Comparison of ENCODE assay signal across 8 mouse cellular contexts in genomic region chr4:135306971-135307632, GRCm38 (mm10). TPM values are rescaled to one million over a fixed set of nuclear protein-coding genes. Genes with fewer than 3 reads are reported as not detected.
DNase-seq lines count a peak whose midpoint lies in the region; ATAC-seq and TF ChIP-seq lines count a peak whose summit lies in the region.

No protein-coding gene starts in this region.

- H3K9me3 ChIP-seq in heart, embryonic 16.5 days (replicated peaks; ENCODE audit: control insufficient read depth, low read length): no peaks in the 10 kb centered on the region
- no peaks in the 10 kb centered on the region for H3K9me3 ChIP-seq in liver, embryonic 14.5 days (ENCODE audit: control insufficient read depth, low read length)

- H3K27me3 ChIP-seq in heart, embryonic 16.5 days (ENCODE audit: control insufficient read depth, insufficient read depth, low read length): no peaks in the 10 kb centered on the region
- H3K27me3 ChIP-seq in liver, embryonic 14.5 days (ENCODE audit: control insufficient read depth, insufficient read depth, low read length): no peaks in the 10 kb centered on the region
- no peaks in the 10 kb centered on the region for H3K27me3 ChIP-seq in cerebellum, adult 2 months (ENCODE audit: control insufficient read depth, insufficient read depth, low read length)

- no peaks in the 10 kb centered on the region for H3K36me3 ChIP-seq in heart, embryonic 16.5 days (ENCODE audit: control insufficient read depth, insufficient read depth)
- no peaks in the 10 kb centered on the region for H3K36me3 ChIP-seq in liver, embryonic 14.5 days (replicated peaks; ENCODE audit: control insufficient read depth, insufficient read depth, low read depth)

- peaks cover 39% of the 10 kb centered on the region for H3K4me1 ChIP-seq in heart, embryonic 16.5 days (ENCODE audit: control insufficient read depth, insufficient read depth, low read length)
- H3K4me1 ChIP-seq in liver, embryonic 14.5 days (replicated peaks; ENCODE audit: control insufficient read depth in 2 of 2, insufficient read depth in 2 of 2, low read length in 1 of 2): peaks cover 8 to 14% of the 10 kb centered on the region in 2 experiments
- no peaks in the 10 kb centered on the region for H3K4me1 ChIP-seq in cerebellum, adult 2 months (ENCODE audit: control insufficient read depth, insufficient read depth, low read length)

- H3K27ac ChIP-seq in heart, embryonic 16.5 days (ENCODE audit: low read length): peak overlapping the region; percentile 83
- no peak overlapping the region for H3K27ac ChIP-seq in liver, embryonic 14.5 days
- no peak overlapping the region; the same call in 1 of the 2 replicates for H3K27ac ChIP-seq in cerebellum, adult 2 months (ENCODE audit: insufficient read depth, low read length)

- TF ChIP-seq POLR2A in cerebellum, adult 2 months (IDR thresholded peaks at IDR 0.05; ENCODE audit: borderline replicate concordance, insufficient read depth, low read length): no peak

- no peak for TF ChIP-seq EP300 in liver, embryonic 14.5 days (IDR thresholded peaks at IDR 0.05; ENCODE audit: low read depth)

- H3K9ac ChIP-seq in heart, embryonic 16.5 days (ENCODE audit: low read length): peak overlapping the region; percentile 15
- no peak overlapping the region; the same call in 1 of the 2 replicates for H3K9ac ChIP-seq in liver, embryonic 14.5 days (replicated peaks)

- H3K4me3 ChIP-seq in heart, embryonic 16.5 days (ENCODE audit: low read length): no peak overlapping the region
- peak overlapping the region; percentile 4 to 45; a peak in 2 of 4 replicates for H3K4me3 ChIP-seq in liver, embryonic 14.5 days (ENCODE audit: insufficient read depth in 1 of 2, low read depth in 2 of 2, low read length in 2 of 2)
- H3K4me3 ChIP-seq in cerebellum, adult 2 months (replicated peaks; ENCODE audit: insufficient read depth, low read depth, low read length): no peak overlapping the region

- ATAC-seq in heart, embryonic 16.5 days (replicated peaks; ENCODE audit: extremely low read depth, insufficient read depth, low FRiP score): peak; percentile 42
- ATAC-seq in liver, embryonic 14.5 days (ENCODE audit: insufficient read depth): peak; percentile 86

- DNase-seq in embryo, embryonic 10.5 days (ENCODE audit: low spot score): peak; percentile 13
- no peak for DNase-seq in embryo, embryonic 11 days
- DNase-seq in R1 (ENCODE audit: low read depth, low spot score): peak; percentile 99
- peak in 2 of 3 experiments; percentile 78 to 79 for DNase-seq in liver, embryonic 14.5 days (ENCODE audit: low read depth in 3 of 3, low spot score in 3 of 3)
- peak; percentile 60 for DNase-seq in testis, postnatal 10 days (ENCODE audit: low spot score)
- no peak for DNase-seq in cerebellum, adult 2 months
- no peak for DNase-seq in right cerebral cortex, postnatal 4 days

- TF ChIP-seq CTCF in liver, embryonic 14.5 days (IDR thresholded peaks at IDR 0.05; ENCODE audit: low read depth): no peak
- no peak for TF ChIP-seq CTCF in cerebellum, adult 2 months (IDR thresholded peaks at IDR 0.05; ENCODE audit: borderline replicate concordance, insufficient read depth, low read depth, low read length)

- 59% methylated on average over 17 of the region's 17 CpGs for WGBS in heart, embryonic 16.5 days
- 50% methylated on average over 17 of the region's 17 CpGs for WGBS in liver, embryonic 14.5 days (ENCODE audit: insufficient replicate concordance)
- WGBS in cerebellum, adult 2 months: 45% methylated on average over 17 of the region's 17 CpGs

- no peak overlapping the region for H3K4me2 ChIP-seq in heart, embryonic 16.5 days (ENCODE audit: low read depth, low read length)
- peak overlapping the region; percentile 48 for H3K4me2 ChIP-seq in liver, embryonic 14.5 days (ENCODE audit: low read depth)

RNA-seq across cellular contexts. Expression of gene Clic4, which starts 34.5 kb away (rescaled TPM):
- polyA plus RNA-seq in heart, embryonic 16.5 days (2015; fragmentation: Nextera tagmentation; extraction: Ambion mirVana): 289 and 296 TPM in 2 replicates
- polyA plus RNA-seq in liver, embryonic 14.5 days (2012; rRNA removed): 29.7 and 40.8 TPM in 2 replicates
- 65.8 and 76.5 TPM in 2 replicates for polyA plus RNA-seq in liver, embryonic 14.5 days (2014; fragmentation: Nextera tagmentation; extraction: Ambion mirVana)
- polyA plus RNA-seq in cerebellum, adult 2 months (2012; rRNA removed): 92.3 and 98.4 TPM in 2 replicates

RNA-seq across cellular contexts. Expression of gene Srrm1, which starts 46.0 kb away (rescaled TPM):
- polyA plus RNA-seq in heart, embryonic 16.5 days (2015; fragmentation: Nextera tagmentation; extraction: Ambion mirVana): 134 and 145 TPM in 2 replicates
- 26.7 and 43.6 TPM in 2 replicates for polyA plus RNA-seq in liver, embryonic 14.5 days (2012; rRNA removed)
- polyA plus RNA-seq in liver, embryonic 14.5 days (2014; fragmentation: Nextera tagmentation; extraction: Ambion mirVana): 94.8 and 99.4 TPM in 2 replicates
- polyA plus RNA-seq in cerebellum, adult 2 months (2012; rRNA removed): 124 and 130 TPM in 2 replicates

Comparison
In these comparisons a context has a peak if more than half of its experiments do, and no peak if none do; other contexts are left out.
1. DNase-seq: peak in embryo, embryonic 10.5 days (single experiment), R1 (single experiment), liver, embryonic 14.5 days (2 of 3) and testis, postnatal 10 days (single experiment); none in embryo, embryonic 11 days (single experiment), cerebellum, adult 2 months (0 of 2) and right cerebral cortex, postnatal 4 days (single experiment).
2. H3K4me3 ChIP-seq: peak in liver, embryonic 14.5 days (2 of 2); none in heart, embryonic 16.5 days (single experiment) and cerebellum, adult 2 months (single experiment).